Mouse (Mus musculus) lung, adult 2 months (tissue): ENCODE results near the gene Prodh2. TPM values are rescaled to one million over a fixed set of nuclear protein-coding genes. Genes with fewer than 3 reads are reported as not detected.

Experiments used
- DNase-seq: peaks from one replicate; pipeline ENCODE4 v3.0.0; 2022
- H3K4me1 ChIP-seq: fragments of 200-500 bp; 2 replicates; pipeline ENCODE4 v1.6.1; 2011; ENCODE audit warnings: low read length; ENCODE audit not compliant: control insufficient read depth, insufficient read depth
- H3K4me3 ChIP-seq: fragments of 200-500 bp; replicated peaks from 2 replicates; pipeline ENCODE3; 2011; ENCODE audit warnings: low read depth, mild to moderate bottlenecking, control low read depth, low read length; ENCODE audit errors: extremely low read depth
- CTCF ChIP-seq: fragments of 200-500 bp; IDR thresholded peaks from 2 replicates; pipeline ENCODE4 v1.5.1; 2011; ENCODE audit warnings: mild to moderate bottlenecking, low read length, control low read depth; ENCODE audit not compliant: insufficient read depth
- POLR2A ChIP-seq: fragments of 200-500 bp; IDR thresholded peaks from 2 replicates; pipeline ENCODE4 v1.6.1; 2011; ENCODE audit warnings: low read depth, mild to moderate bottlenecking, control low read depth, low read length, borderline replicate concordance; ENCODE audit errors: extremely low read depth
- whole genome bisulfite sequencing: fragments of 180-500 bp; shearing (Covaris S2); methylation state at CpG from one replicate; pipeline ENCODE4 v1.1.7; 2018; 5-methylcytosine and 5-hydroxymethylcytosine counted together
- polyA plus RNA-seq: library from polyadenylated mRNA; depleted of rRNA; stranded (reverse); fragments of >200 nt; gene quantifications from 2 replicates; pipeline ENCODE4 v1.2.3, GENCODE M21; 2012

Gene Prodh2
- polyA plus RNA-seq, 1 experiment: not detected

DNA sequence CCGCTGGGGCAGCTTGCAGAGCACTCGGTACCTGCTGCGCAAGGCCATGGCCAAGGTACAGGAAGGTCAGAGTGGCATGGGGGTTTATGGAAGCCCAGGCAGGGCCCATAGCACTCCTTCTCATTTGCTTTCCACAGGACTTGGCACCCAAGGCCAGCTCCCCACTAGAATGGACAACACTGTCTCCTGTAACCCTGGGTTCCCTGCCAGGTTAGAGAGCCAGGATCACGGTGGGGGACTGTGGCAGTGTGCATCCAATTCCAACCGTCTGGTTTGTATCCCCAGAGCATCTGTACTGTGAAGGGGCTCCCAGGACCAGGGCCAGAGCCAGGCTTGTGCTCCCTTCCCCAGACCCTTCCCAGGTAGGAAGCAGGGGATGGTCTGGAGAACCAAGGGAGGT is 27.4 kb downstream of the Prodh2 start:
- no peak overlapping the region for H3K4me3 ChIP-seq
- 68% methylated on average over 5 of the region's 5 CpGs for WGBS
- no peaks in the 10 kb centered on the region; the same call in 1 of the 2 replicates for H3K4me1 ChIP-seq
- no peak for TF ChIP-seq CTCF
- TF ChIP-seq POLR2A: no peak
- no peak for DNase-seq

DNA sequence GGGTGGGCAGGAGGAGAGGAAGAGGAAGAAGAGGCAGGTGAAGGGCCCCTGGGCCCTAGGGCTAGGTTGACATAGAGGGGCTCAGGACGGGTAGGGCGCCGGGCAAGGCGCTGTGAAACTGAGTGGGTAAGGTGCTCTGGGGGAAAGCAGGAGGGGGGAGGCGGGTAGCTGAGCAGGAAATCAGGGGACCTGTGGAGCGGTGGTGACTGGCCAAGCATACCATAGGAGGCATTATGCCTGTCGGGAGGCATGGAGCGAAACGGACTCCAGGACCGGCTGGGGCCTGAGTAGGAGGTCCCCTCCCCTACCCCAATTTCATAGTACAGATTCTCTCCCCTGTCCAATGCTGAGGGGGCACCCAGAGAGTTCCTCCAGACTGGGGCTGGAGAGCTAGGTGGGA is 29.4 kb downstream of the Prodh2 start:
- Histone ChIP-seq H3K4me3 (no peak overlapping the region), H3K4me1 (peaks cover 3% of the 10 kb centered on the region; the same call in 1 of the 2 replicates)
- no peak for DNase-seq
- WGBS: 92% methylated on average over 10 of the region's 10 CpGs
- TF ChIP-seq POLR2A: no peak
- no peak for TF ChIP-seq CTCF

DNA sequence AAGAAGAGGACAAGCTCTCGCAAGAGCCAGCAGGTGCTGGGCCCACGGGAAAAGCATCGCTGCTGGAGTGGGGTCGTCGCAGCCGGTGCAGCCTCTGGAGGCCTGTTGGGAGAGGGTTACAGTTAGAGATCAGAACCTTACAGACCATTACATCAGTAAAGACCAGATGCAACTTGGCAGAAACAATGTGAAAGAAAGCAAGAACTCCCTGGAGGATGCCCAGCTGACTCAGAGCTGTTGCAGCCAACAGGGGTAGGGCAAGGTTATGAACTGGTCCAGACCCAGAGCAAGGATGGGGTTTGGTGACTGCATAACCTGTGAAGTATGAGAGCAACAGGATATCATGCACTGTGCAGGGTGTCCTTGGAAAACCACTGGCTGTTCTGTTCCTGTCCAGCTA is 31.1 kb downstream of the Prodh2 start:
- Histone ChIP-seq H3K4me3 (no peak overlapping the region), H3K4me1 (peaks cover 3% of the 10 kb centered on the region; the same call in 1 of the 2 replicates)
- no peak for DNase-seq
- no peak for TF ChIP-seq CTCF
- TF ChIP-seq POLR2A: no peak
- WGBS: 75% methylated on average over 6 of the region's 6 CpGs

DNA sequence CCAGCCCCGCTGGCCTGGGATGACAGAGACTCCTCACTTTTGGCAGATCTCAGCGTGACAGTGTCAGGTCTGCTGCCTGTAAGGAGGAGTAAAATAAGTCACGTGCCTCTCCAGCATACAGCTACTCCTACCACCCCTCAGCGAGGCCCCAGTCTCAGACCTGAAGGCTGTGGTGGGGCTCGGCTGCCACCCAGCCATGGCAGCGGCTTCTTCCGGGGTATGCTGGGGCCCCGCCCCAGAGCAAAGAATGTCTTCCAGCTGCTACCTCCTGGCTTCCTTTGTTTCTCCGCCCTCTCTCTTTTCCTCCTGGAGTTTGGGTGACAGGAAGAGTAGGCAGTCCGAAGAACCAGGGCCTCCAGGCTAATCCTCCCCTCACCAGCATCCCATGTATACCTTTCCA is 32.5 kb downstream of the Prodh2 start:
- H3K4me1 ChIP-seq: peaks cover 3% of the 10 kb centered on the region; the same call in 1 of the 2 replicates
- no peak for TF ChIP-seq CTCF
- 0 out of 2 replicates have a peak, but pooled peaks have one; percentile 3 for TF ChIP-seq POLR2A
- peak; percentile 37 for DNase-seq
- 31% methylated on average over 10 of the region's 10 CpGs for WGBS
- H3K4me3 ChIP-seq: peak overlapping the region; percentile 41

DNA sequence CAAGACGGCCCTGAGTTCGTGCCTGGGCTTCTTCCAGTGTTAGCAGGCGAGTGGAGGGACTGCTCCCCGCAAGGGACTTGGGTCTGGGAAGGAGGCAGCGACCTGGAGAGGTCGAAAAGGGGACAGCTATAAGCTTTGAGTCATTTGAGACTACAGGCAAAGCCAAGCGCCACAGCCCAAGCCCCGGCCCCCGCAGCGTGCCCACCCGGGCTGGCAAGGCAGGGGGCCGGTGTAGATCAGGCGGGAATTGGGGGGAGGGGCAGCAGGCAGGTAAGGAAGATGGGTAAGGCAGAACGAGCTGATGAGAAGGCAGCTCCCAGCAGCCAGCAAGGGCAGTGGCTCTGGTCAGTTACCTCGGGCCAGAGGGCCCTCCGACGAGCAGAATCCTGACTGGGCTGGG is 33.0 kb downstream of the Prodh2 start:
- WGBS: 47% methylated on average over 17 of the region's 17 CpGs
- peaks cover 3% of the 10 kb centered on the region; the same call in 1 of the 2 replicates for H3K4me1 ChIP-seq
- TF ChIP-seq CTCF (no peak), POLR2A (no peak)
- no peak for DNase-seq
- peak overlapping the region; percentile 22 for H3K4me3 ChIP-seq

DNA sequence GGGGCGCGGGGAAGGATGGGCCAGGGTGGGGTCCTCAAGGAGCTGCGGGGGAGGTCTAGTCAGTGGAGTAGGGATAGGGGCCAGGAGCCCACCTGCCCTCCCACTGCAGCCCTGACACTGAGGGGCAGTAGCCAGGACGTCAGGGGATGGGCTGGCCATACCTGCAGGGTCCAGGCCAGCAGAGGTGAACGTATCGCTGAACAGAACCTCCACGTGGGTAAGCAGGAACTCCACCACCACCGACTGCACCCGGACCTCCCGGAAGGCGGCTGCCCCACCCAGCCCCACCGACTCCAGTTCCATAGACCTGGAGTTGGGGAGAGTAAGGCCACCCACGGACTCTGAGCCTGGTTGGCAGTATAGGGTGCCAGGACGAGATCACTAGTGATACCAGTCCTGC is 33.6 kb downstream of the Prodh2 start:
- TF ChIP-seq POLR2A (no peak), CTCF (no peak)
- H3K4me3 ChIP-seq: no peak overlapping the region
- 89% methylated on average over 14 of the region's 14 CpGs for WGBS
- DNase-seq: no peak
- H3K4me1 ChIP-seq: peaks cover 3% of the 10 kb centered on the region; the same call in 1 of the 2 replicates

DNA sequence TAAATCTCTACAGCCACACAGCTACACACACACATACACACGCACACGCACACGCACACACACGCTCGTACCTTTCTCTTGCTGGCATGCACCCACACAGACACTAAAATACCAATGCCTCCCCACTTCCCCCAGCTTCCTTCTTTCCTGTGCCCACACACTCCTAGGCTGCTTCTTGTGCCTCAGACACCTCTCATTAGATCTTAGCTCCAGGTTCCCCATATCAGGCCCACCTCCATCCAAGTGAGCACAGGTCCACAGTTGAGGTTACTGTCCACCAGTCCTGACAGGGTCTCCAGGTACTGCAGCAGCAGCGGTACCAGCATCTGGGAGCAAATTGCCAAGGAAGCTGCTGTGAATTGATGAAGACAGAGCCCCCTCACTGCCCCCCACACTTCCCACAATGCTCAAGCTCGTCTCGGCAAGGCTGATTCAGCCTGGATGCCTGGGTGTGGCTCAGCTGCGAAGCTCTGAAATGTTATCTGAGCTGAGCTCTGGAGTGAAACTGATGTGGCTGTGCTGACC is 37.9 kb downstream of the Prodh2 start:
- no peak for TF ChIP-seq POLR2A
- no peak for TF ChIP-seq CTCF
- no peak overlapping the region for H3K4me3 ChIP-seq
- H3K4me1 ChIP-seq: peaks cover 8% of the 10 kb centered on the region
- 86% methylated on average over 9 of the region's 9 CpGs for WGBS
- no peak for DNase-seq

DNA sequence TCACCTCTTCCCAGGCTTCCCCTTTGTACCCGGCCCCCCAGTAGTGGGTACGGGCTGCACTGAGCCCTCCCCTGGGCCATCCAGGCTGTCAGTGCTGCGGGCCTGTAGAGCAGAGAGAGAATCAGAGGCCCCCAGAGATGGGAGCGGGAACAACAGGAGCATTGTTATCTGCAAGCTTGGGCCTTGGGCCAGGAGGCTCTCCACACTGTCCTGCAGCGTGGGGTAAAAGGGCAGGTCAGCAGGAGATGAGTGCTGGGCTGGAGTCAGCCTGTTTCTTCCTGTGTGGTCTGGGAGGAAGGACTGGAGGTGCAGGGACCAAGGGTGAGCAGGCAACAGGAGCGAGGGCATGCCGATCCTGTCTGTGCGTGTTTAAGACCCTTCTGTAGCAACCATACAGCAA is 39.5 kb downstream of the Prodh2 start:
- WGBS: 47% methylated on average over 8 of the region's 8 CpGs
- TF ChIP-seq CTCF (no peak), POLR2A (no peak)
- Histone ChIP-seq H3K4me3 (no peak overlapping the region), H3K4me1 (peaks cover 6% of the 10 kb centered on the region)
- DNase-seq: no peak

DNA sequence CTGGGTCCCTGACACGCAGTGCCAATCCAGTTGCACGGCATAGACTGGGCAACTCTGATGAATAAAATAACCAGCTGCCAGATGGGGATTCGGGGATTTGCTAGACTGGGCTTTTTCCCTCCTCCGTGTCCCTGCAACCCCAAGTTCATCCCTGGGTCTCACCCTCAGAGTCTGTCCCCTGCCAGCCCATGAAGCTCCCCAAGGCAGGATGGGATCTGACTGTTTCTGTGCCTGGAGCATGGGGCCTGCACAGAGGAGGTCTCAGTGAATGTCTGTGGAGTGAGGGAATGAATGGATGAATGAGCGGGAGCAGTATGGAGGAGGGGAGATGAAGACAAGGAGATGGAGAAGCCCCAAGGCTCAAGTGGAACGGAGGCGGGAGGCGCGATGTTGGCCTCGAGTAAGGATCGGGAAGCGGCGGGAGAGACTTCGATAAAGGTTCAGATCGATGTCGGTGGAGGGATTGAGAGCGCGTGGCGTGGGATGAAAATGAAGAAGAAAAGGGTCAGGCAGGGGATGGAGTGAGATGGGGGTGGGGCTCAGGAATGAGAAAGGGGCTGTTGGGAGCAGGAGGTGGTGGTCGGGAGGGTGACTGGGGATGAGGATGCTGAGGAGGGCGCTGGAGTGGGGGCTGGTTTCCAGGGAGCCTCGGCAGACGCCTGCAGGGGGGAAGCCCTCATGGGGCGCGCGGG is 40.7 kb downstream of the Prodh2 start:
- 14% methylated on average over 26 of the region's 26 CpGs for WGBS
- no peak for DNase-seq
- Histone ChIP-seq H3K4me3 (peak overlapping the region; percentile 70), H3K4me1 (peaks cover 6% of the 10 kb centered on the region)
- TF ChIP-seq CTCF: no peak
- no peak for TF ChIP-seq POLR2A
